Mouse (Mus musculus): Measurements from ENCODE around the gene Lgr5.

- TF ChIP-seq POLR2A (IDR thresholded peaks at IDR 0.05; ENCODE audit: control insufficient read depth, low read depth, low read length) (no peak), CTCF (IDR thresholded peaks at IDR 0.05; ENCODE audit: control insufficient read depth, insufficient read depth, insufficient replicate concordance, low read depth, low read length) (no peak)
These were observed 26.3 kb downstream of the Lgr5 start for GRCm38 (mm10) chr10:115561136-115561880.
